Mouse (Mus musculus): ENCODE results near the gene Il11ra1.
A peak's percentile ranks its signal among the peaks of the same experiment; 100 is the strongest.
"Not testable (repeated sequence)": the region's sequence is repeated elsewhere in the genome, so short reads cannot be mapped to it uniquely, and the experiment has no call there.

The Il11ra1 gene

GRCm38 (mm10) chr4:41699783-41700182 is at the start of gene Il11ra1:
Gene Il11ra1 (plus strand): TSS chr4:41699989.
- not testable (repeated sequence) for DNase-seq (ENCODE audit: low read depth, low spot score)

- DNase-seq (ENCODE audit: low read depth, low spot score): peak; percentile 11
Observed at GRCm38 (mm10) chr4:41653296-41653695, 46.5 kb upstream of the Il11ra1 start.

- no peak for DNase-seq (ENCODE audit: low read depth, low spot score)
Observed at GRCm38 (mm10) chr4:41653730-41654129, 46.1 kb upstream of the Il11ra1 start.

- DNase-seq (ENCODE audit: low read depth, low spot score): no peak
Observed at GRCm38 (mm10) chr4:41654217-41654616, 45.6 kb upstream of the Il11ra1 start.

GRCm38 (mm10) chr4:41655525-41655924 is 44.3 kb upstream of the Il11ra1 start:
- DNase-seq (ENCODE audit: low read depth, low spot score): no peak

- no peak for DNase-seq (ENCODE audit: low read depth, low spot score)
Observed at GRCm38 (mm10) chr4:41658566-41659384, 41.0 kb upstream of the Il11ra1 start.

GRCm38 (mm10) chr4:41659556-41659955 is 40.2 kb upstream of the Il11ra1 start:
- DNase-seq (ENCODE audit: low read depth, low spot score): no peak

- DNase-seq (ENCODE audit: low read depth, low spot score): no peak
Observed at GRCm38 (mm10) chr4:41660851-41661430, 38.8 kb upstream of the Il11ra1 start.

GRCm38 (mm10) chr4:41662723-41663122 is 37.1 kb upstream of the Il11ra1 start:
- no peak for DNase-seq (ENCODE audit: low read depth, low spot score)

GRCm38 (mm10) chr4:41663614-41664013 is 36.2 kb upstream of the Il11ra1 start:
- DNase-seq (ENCODE audit: low read depth, low spot score): no peak

- no peak for DNase-seq (ENCODE audit: low read depth, low spot score)
Observed at GRCm38 (mm10) chr4:41664533-41664932, 35.3 kb upstream of the Il11ra1 start.

- no peak for DNase-seq (ENCODE audit: low read depth, low spot score)
Observed at GRCm38 (mm10) chr4:41665009-41665675, 34.6 kb upstream of the Il11ra1 start.

- DNase-seq (ENCODE audit: low read depth, low spot score): no peak
Observed at GRCm38 (mm10) chr4:41666646-41667045, 33.1 kb upstream of the Il11ra1 start.

GRCm38 (mm10) chr4:41670836-41671235 is 29.0 kb upstream of the Il11ra1 start:
- DNase-seq (ENCODE audit: low read depth, low spot score): no peak

- DNase-seq (ENCODE audit: low read depth, low spot score): no peak
Observed at GRCm38 (mm10) chr4:41671500-41671899, 28.3 kb upstream of the Il11ra1 start.

GRCm38 (mm10) chr4:41671963-41672480 is 27.8 kb upstream of the Il11ra1 start:
- DNase-seq (ENCODE audit: low read depth, low spot score): no peak

- no peak for DNase-seq (ENCODE audit: low read depth, low spot score)
Observed at GRCm38 (mm10) chr4:41672522-41672963, 27.2 kb upstream of the Il11ra1 start.

GRCm38 (mm10) chr4:41673186-41673585 is 26.6 kb upstream of the Il11ra1 start:
- no peak for DNase-seq (ENCODE audit: low read depth, low spot score)

- DNase-seq (ENCODE audit: low read depth, low spot score): no peak
Observed at GRCm38 (mm10) chr4:41676248-41677005, 23.4 kb upstream of the Il11ra1 start.

- DNase-seq (ENCODE audit: low read depth, low spot score): no peak
Observed at GRCm38 (mm10) chr4:41677006-41677629, 22.7 kb upstream of the Il11ra1 start.

GRCm38 (mm10) chr4:41678863-41679262 is 20.9 kb upstream of the Il11ra1 start:
- DNase-seq (ENCODE audit: low read depth, low spot score): no peak

All from c-Kit-negative CD71-positive TER-119-positive erythroid progenitor cells, embryonic 14.5 days (primary cell).